Mouse (Mus musculus): ENCODE measurements around the gene Padi1. TPM values are rescaled to one million over a fixed set of nuclear protein-coding genes. Genes with fewer than 3 reads are reported as not detected.

Gene Padi1
- polyA plus RNA-seq, 1 experiment, result 0.29 TPM

- H3K27me3 ChIP-seq (replicated peaks), result peaks cover 66% of the 10 kb centered on the region
- no peak for TF ChIP-seq FLI1 (IDR thresholded peaks at IDR 0.05; ENCODE audit: low read length)
- no peak for TF ChIP-seq GATA1 (IDR thresholded peaks at IDR 0.05; ENCODE audit: borderline replicate concordance, low read length)
- no peak overlapping the region for H3K4me3 ChIP-seq (replicated peaks)
- H3K9me3 ChIP-seq, result peaks cover 8% of the 10 kb centered on the region
- peaks cover 10% of the 10 kb centered on the region for H3K4me1 ChIP-seq
- H3K36me3 ChIP-seq (replicated peaks; ENCODE audit: low read length), result no peaks in the 10 kb centered on the region
Observed at GRCm38 (mm10) chr4:140854455-140854864, 8.9 kb upstream of the Padi1 start.

GRCm38 (mm10) chr4:140853626-140854025 lies 8.0 kb upstream of the Padi1 start:
- no peak for TF ChIP-seq FLI1 (IDR thresholded peaks at IDR 0.05; ENCODE audit: low read length)
- TF ChIP-seq GATA1 (IDR thresholded peaks at IDR 0.05; ENCODE audit: borderline replicate concordance, low read length), result no peak
- Histone ChIP-seq H3K4me1 (peaks cover 10% of the 10 kb centered on the region), H3K9me3 (peaks cover 8% of the 10 kb centered on the region), H3K4me3 (replicated peaks) (no peak overlapping the region), H3K36me3 (replicated peaks; ENCODE audit: low read length) (no peaks in the 10 kb centered on the region), H3K27me3 (replicated peaks) (peaks cover 65% of the 10 kb centered on the region)

- peaks cover 4% of the 10 kb centered on the region; the same call in 1 of the 2 replicates for H3K9me3 ChIP-seq
- no peak for TF ChIP-seq FLI1 (IDR thresholded peaks at IDR 0.05; ENCODE audit: low read length)
- TF ChIP-seq GATA1 (IDR thresholded peaks at IDR 0.05; ENCODE audit: borderline replicate concordance, low read length), result no peak
- H3K4me3 ChIP-seq (replicated peaks), result no peak overlapping the region
- peaks cover 62% of the 10 kb centered on the region for H3K27me3 ChIP-seq (replicated peaks)
- H3K36me3 ChIP-seq (replicated peaks; ENCODE audit: low read length), result no peaks in the 10 kb centered on the region
- H3K4me1 ChIP-seq, result peaks cover 6% of the 10 kb centered on the region; the same call in 1 of the 2 replicates
Observed at GRCm38 (mm10) chr4:140849310-140849709, 3.7 kb upstream of the Padi1 start.

- Histone ChIP-seq H3K4me3 (replicated peaks) (no peak overlapping the region), H3K27me3 (replicated peaks) (peaks cover 60% of the 10 kb centered on the region), H3K36me3 (replicated peaks; ENCODE audit: low read length) (no peaks in the 10 kb centered on the region), H3K4me1 (peaks cover 5% of the 10 kb centered on the region; the same call in 1 of the 2 replicates), H3K9me3 (no peaks in the 10 kb centered on the region)
- TF ChIP-seq FLI1 (IDR thresholded peaks at IDR 0.05; ENCODE audit: low read length) (no peak), GATA1 (IDR thresholded peaks at IDR 0.05; ENCODE audit: borderline replicate concordance, low read length) (no peak)
Observed at GRCm38 (mm10) chr4:140844991-140845390, 587 bp downstream of the Padi1 start.

- H3K27me3 ChIP-seq (replicated peaks), result peaks cover 58% of the 10 kb centered on the region
Observed at GRCm38 (mm10) chr4:140843670-140844280, 1.8 kb downstream of the Padi1 start.

GRCm38 (mm10) chr4:140842909-140843308 lies 2.7 kb downstream of the Padi1 start:
- no peaks in the 10 kb centered on the region for H3K36me3 ChIP-seq (replicated peaks; ENCODE audit: low read length)
- H3K9me3 ChIP-seq, result no peaks in the 10 kb centered on the region
- H3K4me3 ChIP-seq (replicated peaks), result no peak overlapping the region
- no peak for TF ChIP-seq GATA1 (IDR thresholded peaks at IDR 0.05; ENCODE audit: borderline replicate concordance, low read length)
- no peak for TF ChIP-seq FLI1 (IDR thresholded peaks at IDR 0.05; ENCODE audit: low read length)
- H3K27me3 ChIP-seq (replicated peaks), result peaks cover 62% of the 10 kb centered on the region
- H3K4me1 ChIP-seq, result peaks cover 5% of the 10 kb centered on the region; the same call in 1 of the 2 replicates

More at GRCm38 (mm10) chr4:140843670-140844280, 1.8 kb downstream of the Padi1 start:
- Histone ChIP-seq H3K9me3 (no peaks in the 10 kb centered on the region), H3K4me1 (peaks cover 5% of the 10 kb centered on the region; the same call in 1 of the 2 replicates), H3K4me3 (replicated peaks) (no peak overlapping the region), H3K36me3 (replicated peaks; ENCODE audit: low read length) (no peaks in the 10 kb centered on the region)
- TF ChIP-seq GATA1 (IDR thresholded peaks at IDR 0.05; ENCODE audit: borderline replicate concordance, low read length), result no peak
- TF ChIP-seq FLI1 (IDR thresholded peaks at IDR 0.05; ENCODE audit: low read length), result no peak

- Histone ChIP-seq H3K4me3 (replicated peaks) (no peak overlapping the region), H3K36me3 (replicated peaks; ENCODE audit: low read length) (no peaks in the 10 kb centered on the region), H3K9me3 (no peaks in the 10 kb centered on the region), H3K4me1 (peaks cover 4% of the 10 kb centered on the region), H3K27me3 (replicated peaks) (peaks cover 65% of the 10 kb centered on the region)
- no peak for TF ChIP-seq FLI1 (IDR thresholded peaks at IDR 0.05; ENCODE audit: low read length)
Observed at GRCm38 (mm10) chr4:140837879-140838278, 7.7 kb downstream of the Padi1 start.

- TF ChIP-seq FLI1 (IDR thresholded peaks at IDR 0.05; ENCODE audit: low read length), result no peak
- TF ChIP-seq GATA1 (IDR thresholded peaks at IDR 0.05; ENCODE audit: borderline replicate concordance, low read length), result no peak
- no peak overlapping the region for H3K4me3 ChIP-seq (replicated peaks)
- peaks cover 69% of the 10 kb centered on the region for H3K27me3 ChIP-seq (replicated peaks)
- no peaks in the 10 kb centered on the region for H3K36me3 ChIP-seq (replicated peaks; ENCODE audit: low read length)
- no peaks in the 10 kb centered on the region for H3K9me3 ChIP-seq
- peaks cover 6% of the 10 kb centered on the region for H3K4me1 ChIP-seq
Observed at GRCm38 (mm10) chr4:140836208-140836866, 9.2 kb downstream of the Padi1 start.

GRCm38 (mm10) chr4:140835682-140836081 lies 9.9 kb downstream of the Padi1 start:
- H3K9me3 ChIP-seq, result no peaks in the 10 kb centered on the region
- H3K36me3 ChIP-seq (replicated peaks; ENCODE audit: low read length), result no peaks in the 10 kb centered on the region
- H3K4me3 ChIP-seq (replicated peaks), result no peak overlapping the region
- H3K4me1 ChIP-seq, result peaks cover 6% of the 10 kb centered on the region
- TF ChIP-seq FLI1 (IDR thresholded peaks at IDR 0.05; ENCODE audit: low read length), result no peak
- TF ChIP-seq GATA1 (IDR thresholded peaks at IDR 0.05; ENCODE audit: borderline replicate concordance, low read length), result no peak
- H3K27me3 ChIP-seq (replicated peaks), result peaks cover 74% of the 10 kb centered on the region

GRCm38 (mm10) chr4:140834327-140834934 lies 11.1 kb downstream of the Padi1 start:
- H3K4me3 ChIP-seq (replicated peaks), result no peak overlapping the region
- no peaks in the 10 kb centered on the region for H3K9me3 ChIP-seq
- peaks cover 83% of the 10 kb centered on the region for H3K27me3 ChIP-seq (replicated peaks)
- H3K36me3 ChIP-seq (replicated peaks; ENCODE audit: low read length), result no peaks in the 10 kb centered on the region
- TF ChIP-seq GATA1 (IDR thresholded peaks at IDR 0.05; ENCODE audit: borderline replicate concordance, low read length), result no peak
- no peak for TF ChIP-seq FLI1 (IDR thresholded peaks at IDR 0.05; ENCODE audit: low read length)
- H3K4me1 ChIP-seq, result peaks cover 6% of the 10 kb centered on the region
